Mouse (Mus musculus): ENCODE data around the gene Ghrl.
"Not testable (repeated sequence)": the region's sequence is repeated elsewhere in the genome, so short reads cannot be mapped to it uniquely, and the experiment has no call there.

The Ghrl gene

DNA sequence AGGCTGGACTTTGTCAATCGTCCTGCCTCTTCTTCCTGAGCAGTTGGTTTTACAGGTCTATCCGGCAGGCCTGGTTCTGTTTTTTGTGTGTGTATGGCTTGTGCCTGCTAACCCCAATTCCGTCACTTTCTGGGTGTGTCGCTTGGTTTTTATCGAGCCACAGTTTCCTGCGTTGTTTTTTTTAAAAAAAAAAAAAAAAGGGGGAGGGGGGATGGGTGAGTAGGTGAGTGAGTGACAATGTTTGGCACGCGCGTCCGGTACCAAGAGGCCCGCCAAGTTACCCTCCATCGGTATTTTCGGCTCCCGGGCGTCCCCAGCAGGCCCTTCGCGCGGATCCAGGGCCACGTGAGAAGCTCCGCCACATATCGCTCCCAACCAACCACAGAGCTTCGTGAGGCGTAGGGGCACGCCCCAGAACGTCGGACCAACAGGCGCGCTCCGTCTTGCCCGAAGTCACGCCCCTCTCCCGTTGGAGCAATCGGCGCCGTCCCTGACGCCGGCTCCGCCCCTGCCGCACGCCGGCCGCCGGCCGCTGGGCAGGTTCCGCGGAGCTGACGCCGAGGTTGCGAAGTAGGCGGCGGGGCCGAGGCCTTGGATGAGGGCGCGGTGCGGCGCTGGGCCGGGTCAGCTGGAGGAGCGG, 23.0 kb downstream of the Ghrl start, which contains the start of gene Tatdn2:
TSS of gene Tatdn2 (plus strand) at position 469 of the 640 bp plus-strand sequence.
- DNase-seq (ENCODE audit: low spot score) = peak; percentile 95

DNA sequence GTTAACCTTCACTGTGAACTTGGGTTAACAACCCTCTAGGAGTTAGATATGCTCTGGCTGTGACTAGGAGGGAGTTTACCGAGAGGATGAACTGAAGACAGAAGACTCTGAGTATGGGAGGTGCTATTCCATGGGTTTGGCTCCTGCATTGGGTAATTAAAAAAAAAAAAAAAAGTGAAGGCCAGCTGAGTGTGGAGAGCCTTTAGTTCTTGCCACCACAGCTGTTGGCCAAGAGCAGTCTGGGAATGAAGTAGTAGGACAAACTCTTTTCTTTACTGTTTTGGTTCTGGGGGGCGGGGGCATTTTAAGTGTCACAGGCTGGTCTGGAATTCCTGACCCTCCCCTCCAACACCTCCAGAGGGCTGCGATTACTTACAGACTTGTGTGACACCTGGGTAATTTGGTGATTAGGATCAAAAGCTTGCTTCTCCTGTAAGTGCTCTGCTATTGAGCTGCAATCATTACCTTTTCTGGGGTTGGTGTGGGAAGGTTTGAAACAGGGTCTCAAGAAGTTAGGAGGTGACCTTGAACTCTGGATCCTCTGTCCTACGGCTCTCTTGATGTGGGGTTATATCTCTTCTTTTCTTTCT, 23.8 kb downstream of the Ghrl start:
- no peak for DNase-seq (ENCODE audit: low spot score)

DNA sequence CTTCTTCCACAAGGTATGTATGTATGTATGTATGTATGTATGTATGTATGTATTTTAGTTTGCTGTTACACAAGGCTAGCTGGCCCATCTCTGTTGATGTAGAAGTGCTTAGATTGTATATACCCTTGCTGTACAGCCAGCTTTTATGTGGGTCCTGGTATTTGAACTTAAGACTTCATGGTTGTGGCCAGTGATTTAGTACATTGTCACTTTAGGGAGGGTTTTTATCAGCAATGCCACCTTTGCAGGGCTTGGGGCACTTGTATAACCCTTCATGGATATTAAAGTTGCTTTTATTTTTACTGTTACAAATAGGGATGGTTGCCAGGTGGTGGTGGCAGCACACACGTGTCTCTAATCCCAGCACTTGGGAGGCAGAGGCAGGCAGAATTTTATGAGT, 24.5 kb downstream of the Ghrl start:
- DNase-seq (ENCODE audit: low spot score) = no peak

DNA sequence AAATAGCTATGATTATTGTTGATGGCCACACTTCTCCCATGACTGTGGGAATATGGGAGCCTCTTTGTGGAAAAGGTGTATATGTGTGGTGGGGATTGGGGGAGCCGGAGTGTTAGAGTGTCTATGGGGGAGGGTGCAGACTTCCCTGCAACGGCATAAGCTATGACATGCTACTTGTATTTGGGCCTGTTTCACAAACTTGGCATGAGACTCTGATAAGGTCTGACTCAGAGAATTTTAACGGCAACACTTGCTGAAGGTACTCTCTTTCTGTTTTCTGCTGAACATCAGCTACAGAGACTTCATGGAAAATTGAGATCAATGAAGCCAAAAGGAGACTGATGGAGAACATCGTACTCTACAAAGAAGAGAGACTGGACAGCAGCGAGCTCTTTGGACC, 26.3 kb downstream of the Ghrl start:
- no peak for DNase-seq (ENCODE audit: low spot score)

DNA sequence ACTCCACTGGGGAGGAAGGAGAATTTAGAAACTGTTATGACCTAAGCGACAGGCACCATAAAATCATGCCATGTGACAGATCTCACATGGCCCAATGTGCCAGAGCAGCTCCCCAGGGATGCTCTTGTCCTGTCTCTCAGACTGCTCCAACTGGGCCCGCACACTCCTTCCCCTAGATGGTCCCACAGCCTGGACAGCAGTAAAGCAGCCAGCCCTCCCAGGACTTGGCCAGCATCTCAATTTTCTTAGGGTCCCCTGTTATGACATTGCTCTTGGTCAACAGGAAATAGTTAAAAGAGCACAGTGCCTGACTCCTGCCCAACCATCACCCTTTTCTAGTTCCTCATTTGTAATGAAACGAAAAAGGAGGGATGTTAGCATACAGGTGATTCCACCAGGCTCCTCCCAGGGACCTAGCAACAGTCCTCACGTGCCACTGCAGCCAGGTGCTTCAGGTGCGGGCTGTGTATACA, 27.0 kb downstream of the Ghrl start:
- DNase-seq (ENCODE audit: low spot score) = no peak

DNA sequence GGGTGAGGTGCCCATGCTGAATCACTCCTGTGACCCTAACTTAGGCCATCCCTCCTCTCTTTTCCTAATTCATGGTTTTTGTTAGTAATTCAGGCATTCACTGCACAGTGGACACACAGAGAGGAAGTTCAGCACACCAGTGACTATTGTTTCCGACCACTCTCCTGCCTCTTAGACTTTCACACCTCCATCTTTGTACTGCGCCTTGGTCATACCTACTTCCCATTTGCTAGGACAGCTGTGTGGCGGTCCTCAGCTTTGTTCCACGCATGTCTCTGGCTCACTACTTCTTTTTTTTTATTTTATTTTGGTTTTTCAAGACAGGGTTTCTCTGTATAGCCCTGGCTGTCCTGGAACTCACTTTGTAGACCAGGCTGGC, 28.6 kb downstream of the Ghrl start:
- no peak for DNase-seq (ENCODE audit: low spot score)

DNA sequence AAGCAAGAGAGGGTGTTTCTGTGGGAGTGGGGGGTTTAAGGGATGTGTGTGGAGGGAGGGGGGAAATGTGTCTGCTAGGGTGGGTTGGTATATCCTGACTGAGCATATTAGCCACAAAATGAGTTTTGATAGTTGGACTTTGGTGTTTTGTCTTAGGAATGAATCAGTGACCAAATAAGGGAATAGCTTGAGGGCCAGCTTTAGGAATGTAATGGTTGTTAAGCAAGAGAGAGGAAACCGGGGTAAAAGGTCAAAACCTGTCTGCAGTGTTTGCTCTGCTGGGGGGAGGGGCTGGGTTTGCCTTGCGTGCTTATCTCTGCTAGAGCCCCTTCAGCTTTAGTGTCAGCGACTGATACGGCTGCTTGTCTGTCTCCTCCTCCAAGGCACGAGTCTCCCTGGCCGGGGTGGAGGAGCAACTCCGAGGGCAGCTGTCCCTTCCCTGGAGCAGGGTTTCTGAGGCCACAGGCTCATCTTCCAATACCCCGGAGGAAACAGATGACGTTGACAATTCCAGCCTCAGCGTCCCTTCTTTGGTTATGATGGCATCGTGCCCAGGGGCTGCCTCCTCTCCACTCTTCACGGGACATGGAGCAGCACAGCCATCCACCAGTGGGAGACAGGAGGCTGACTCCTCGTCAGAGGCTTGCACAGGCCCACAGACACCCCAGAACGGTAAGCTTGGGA, 29.1 kb downstream of the Ghrl start:
- DNase-seq (ENCODE audit: low spot score) = no peak

DNA sequence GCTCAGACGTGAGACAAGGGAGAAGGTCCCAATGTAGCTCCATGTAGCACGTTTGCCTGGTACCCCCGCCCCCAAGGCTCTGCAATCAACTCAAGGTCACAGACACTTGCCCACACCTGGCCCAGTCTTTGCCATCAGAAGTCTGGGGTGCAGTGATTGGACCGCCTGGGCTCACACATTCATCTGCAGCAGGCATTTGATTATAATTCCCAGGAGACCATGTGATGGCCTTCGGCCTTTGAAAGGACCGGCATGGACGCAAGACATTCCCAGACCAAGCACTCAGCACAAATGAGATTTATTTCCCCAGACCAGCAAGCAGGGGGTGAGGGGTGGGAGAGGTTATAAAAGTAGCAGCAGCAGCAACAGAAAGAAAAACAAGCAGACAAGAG, 29.7 kb downstream of the Ghrl start:
- no peak for DNase-seq (ENCODE audit: low spot score)

DNA sequence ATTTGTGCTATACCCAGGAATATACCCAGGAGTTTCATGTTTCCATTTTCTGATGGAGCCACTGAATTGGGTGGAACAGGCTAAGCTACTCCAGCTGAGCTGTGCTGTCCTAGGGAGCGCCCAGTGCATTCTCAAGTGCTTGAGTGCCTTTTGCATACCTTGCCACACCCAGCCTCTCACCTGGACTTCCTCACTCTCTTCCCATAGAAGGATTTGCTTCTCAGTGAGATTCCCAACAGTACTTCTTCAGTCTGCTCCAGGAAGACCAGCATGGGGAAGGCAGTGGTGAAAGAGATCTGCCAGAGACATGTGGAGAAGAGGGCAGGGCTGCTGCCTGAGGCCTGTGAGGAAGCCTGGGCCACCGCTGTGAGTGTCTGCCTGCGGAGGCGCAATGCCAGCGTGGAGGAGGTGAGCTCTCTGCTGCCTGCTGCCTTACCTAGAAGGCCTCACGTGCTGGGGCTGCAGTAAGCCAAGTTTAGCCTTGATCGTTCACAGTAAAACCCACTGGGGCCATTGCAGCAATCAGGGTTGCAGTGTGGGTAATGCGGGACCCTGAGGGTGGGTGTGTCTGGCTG, 33.0 kb downstream of the Ghrl start:
- DNase-seq (ENCODE audit: low spot score) = no peak

DNA sequence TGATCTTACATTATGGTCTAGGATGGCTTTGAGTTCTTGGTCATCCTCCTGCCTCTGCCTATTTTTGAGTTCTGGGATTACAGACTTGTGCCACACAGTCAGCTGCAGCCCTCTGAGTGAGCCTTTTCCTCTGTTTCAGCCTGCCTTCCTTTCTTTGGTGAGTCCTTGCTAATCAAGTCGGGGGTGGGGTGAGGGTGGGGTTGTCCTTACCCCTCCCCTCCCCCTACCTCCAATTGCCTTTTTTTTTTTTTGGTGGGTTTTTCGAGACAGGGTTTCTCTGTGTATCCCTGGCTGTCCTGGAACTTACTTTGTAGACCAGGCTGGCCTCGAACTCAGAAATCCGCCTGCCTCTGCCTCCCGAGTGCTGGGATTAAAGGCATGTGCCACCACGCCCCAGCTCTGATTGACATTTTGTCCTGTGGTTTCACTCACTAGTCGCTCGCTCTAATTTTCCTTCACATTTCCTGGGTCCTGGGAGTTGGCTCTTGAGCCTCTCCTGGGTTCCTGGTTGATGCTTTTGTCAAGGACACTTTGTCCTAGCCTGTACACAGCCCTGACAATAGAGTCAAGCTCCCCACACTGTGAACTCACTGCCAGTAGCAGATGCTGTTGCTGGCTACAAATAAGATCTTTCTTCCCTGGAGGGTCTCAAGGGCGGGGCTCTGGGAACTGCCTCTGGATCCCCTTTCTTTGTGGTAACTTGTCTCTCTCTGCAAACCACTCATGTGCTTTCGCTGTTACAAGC, 36.4 kb downstream of the Ghrl start:
- DNase-seq (ENCODE audit: low spot score) = no peak

DNA sequence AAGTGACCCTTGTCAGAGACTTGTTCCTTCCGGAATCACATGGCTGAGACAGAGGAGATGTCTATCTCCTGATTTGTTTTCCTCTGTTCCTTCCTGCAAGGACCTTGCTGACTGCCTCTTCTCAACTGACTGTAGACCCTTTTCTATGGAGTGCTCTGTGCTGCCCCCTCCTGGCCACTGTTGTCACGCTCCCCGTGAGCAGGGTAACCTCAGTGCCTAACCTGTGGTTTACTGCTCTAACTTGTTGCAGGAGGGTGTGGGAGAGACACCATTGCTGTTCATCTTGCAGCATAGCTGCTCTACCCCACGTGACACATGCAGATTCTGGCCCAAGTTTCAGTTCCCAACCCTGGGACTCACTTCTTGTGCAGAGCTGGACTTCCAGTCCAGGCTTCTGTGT, 38.4 kb downstream of the Ghrl start:
- DNase-seq (ENCODE audit: low spot score) = peak; percentile 64

DNA sequence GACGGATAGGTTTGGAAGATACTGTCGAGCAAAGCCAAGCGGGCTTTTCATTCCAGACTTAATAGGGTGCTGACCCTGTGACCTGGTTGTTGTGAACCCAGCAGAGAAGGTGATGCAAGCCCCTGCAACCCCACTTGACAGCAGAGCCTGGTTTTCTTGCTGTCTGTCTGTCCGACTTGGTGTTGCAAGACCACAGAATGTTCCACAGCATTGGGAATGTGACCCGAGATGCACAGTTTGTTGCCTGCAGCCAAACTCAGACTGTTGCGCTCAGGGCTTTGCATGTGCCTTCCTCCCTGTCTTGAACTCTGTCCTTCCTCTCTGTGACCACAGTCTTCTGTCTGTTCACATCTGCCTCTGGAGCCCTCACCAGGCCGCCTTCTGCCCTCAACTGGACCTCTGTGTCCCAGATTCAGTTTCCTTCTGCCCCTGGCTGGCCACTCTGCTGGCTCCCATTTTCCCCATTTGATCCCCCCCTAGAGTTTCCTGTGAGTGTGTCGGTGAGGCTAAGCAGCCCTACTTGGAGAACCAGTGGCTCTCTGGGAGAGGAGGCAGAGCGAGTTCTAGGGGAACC, 39.6 kb downstream of the Ghrl start:
- no peak for DNase-seq (ENCODE audit: low spot score)

DNA sequence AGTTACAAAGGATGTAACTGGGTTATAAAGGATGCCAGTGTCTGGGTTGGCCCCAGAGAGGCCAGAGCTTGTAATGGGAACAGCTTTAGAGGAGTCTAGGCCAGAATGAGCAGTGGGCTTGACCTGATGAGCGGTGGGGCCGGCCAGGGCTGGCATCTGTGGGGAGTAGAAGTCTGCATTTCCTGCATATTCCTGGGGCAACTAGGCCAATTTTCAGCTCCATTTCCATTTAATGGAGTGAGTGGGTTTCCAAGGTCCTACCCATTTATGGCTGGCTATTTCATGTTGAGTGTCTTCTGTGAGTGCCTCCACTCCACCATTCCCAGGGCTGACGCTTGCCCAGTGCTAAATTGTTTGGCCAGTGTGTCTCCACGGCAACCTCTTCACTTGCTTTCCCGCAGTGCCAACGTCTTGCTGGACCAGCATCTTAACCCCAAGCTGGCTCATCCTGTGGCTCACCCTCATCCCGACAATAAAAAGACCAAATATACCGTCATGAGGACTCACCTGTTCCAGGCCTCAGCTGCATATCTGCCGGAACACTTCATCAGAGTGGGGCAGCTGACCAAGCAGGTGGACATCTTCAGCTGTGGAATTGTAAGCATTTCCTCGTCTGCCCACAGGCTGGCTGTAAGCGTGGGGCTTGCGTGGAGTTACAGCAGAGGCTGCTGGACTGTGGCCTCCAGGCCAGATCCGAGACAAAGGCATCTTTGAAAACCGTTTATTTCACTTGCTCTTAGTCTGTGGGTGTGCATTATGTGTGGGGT, 41.3 kb downstream of the Ghrl start:
- no peak for DNase-seq (ENCODE audit: low spot score)

DNA sequence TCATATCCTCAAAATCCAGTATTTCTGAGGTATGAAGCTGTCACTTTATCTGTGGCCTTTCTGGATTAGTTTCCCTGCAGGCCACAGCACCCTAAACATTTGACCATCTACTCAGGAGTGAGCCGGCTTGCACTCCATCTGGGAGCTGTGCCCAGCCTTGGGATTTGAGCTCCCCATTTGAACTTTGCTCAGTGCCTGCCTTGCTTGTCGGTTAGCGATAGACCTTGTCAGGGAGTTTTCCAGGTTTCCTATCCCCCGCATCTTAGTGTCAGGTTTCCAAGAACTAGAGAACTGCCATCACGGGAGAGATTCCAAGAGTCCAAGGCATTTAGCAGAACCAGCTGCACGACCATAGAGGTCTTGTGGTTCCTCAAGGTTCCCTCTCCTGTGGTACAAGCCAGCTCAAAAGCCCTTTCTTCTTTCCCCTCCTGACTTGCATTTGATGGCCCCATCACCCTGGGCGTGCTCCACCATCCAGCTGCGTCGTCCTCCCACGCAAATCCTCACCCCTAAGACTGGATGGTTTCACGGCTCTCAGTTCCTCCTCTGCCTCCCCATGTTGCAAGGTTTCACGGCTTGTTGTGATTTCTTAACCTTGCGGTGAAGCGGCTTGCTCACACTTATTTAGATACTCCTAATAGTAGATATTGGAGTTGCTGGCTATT, 42.5 kb downstream of the Ghrl start:
- DNase-seq (ENCODE audit: low spot score) = no peak

DNA sequence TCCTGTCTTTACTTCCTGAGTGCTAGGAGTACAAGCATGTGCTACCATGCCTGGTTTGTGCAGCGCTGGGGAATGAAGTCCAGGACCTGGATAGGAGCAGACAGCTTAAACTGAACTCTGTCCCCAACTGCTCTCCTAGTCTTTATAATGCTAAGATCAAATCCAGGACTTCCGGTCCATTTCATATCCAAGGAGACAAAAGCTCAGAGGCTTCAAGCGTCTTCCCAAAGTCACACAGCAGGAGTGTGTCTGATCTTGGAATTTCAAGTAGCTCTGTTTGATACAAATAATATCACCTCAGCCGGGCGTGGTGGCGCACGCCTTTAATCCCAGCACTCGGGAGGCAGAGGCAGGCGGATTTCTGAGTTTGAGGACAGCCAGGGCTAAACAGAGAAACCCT, 43.7 kb downstream of the Ghrl start:
- no peak for DNase-seq (ENCODE audit: low spot score)

DNA sequence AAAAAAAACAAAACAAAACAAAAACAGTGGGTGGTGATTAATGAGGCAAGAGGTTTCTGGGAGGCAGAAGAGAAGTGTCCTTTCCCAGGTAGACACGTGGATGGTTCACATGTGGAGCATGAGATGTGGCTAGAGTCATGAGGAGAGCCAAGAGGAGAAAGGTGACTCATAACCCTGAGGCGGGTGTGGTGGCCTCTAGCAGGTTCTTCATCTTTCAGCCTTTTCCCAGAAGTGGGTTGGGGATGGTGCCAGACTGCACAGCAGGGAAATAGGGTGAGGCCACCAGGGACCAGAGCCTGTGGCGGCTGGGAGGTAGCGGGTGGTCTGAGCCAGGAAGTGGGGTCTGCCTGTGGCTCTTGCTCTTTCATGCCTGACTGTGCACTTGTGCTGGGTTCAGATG, 44.4 kb downstream of the Ghrl start:
- no peak for DNase-seq (ENCODE audit: low spot score)

DNA sequence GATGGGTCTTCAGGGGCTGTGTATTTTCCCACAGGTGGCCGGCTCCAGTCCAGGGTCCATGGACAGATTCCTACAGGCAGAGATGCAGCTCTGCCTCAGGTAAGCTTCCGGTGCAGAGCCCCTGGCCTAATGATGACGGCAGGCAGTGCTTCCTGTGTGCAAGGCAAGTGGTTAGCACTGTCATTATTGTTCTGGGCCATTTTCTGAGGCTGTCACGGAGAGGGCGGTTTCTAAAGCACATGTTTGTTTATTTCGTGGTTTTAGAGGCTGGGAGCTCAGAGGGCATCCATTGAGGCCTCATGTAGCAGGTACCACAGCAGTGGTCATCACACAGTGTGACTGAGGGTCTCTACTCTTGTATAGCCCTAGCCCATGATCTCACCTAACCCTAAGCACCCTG, 46.7 kb downstream of the Ghrl start:
- no peak for DNase-seq (ENCODE audit: low spot score)

DNA sequence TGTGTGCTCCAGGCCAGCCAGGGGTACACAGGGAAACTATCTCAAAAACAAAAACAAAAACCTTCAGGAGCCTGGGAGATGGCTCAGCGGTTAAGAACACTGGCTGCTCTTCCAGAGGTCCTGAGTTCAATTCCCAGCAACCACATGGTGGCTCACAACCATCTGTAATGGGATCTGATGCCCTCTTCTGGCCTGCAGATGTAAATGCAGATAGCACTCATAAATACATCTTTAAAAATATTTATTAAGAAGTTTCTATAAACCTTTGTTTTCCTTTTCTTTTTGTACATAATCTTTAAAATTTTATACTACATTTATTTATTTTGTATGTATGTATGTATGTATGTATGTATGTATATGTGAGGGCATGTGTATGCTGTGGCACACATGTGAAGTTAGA, 47.7 kb downstream of the Ghrl start:
- not testable (repeated sequence) for DNase-seq (ENCODE audit: low spot score)

DNA sequence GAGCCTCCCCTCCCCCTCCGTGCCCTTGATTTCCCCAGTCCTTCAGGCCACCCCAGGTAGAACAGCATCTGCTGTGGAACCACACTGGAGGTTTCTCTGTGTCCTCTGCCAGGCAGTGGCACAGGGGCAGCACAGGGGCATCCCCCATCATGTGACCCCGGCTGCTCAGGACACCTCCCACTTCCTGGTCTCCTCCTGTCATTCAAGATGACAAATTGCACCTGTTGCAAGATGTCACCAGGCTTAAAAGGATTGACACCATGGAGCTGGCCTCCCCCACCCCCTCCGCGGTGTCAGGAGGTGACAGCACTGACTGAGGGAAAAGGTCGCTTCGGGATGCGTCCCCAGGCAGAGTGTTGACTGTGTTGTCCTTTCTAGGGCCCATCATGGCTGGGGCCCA, 49.9 kb downstream of the Ghrl start:
- no peak for DNase-seq (ENCODE audit: low spot score)

DNA sequence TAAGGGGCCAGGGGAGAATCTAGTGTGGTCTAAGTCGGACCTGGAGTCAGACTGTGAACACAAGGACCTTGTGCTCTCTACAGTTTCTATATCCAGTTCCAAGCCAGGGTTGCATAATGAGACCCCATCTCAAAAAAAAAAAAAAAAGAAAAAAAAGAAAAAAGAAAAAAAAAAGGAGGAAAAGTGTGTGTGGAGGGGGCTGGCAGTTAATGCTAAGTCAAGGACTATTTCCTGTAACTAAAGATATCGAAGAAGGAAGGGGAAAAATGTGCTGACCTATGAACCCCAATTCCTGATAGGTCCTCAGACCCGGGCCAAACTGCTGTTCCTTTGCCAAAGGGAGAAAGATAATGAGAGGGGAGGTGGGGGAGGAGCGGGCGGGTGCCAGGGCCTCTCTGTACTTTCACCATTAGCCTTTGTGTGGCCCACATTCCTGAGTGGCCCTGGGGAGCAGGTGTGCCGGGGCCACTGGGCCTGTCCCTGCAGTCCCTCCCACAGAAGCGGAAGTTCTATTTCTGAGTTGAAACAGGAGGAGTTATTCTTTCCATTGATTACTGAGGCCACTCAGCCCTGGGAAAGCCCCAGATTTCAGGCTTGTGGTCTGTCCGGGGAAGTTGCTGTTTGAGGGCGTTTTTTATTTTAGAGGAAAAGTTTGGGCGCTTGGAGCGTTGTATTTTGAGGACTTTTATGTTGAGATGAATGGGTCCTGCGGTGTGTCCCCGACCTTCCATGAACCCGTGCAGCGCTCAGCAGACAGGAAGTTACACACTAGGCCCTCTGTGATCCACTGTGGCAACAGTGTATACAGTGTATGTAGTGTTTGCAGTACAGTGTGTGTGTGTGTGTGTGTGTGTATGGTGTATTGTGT, 51.2 kb downstream of the Ghrl start:
- DNase-seq (ENCODE audit: low spot score) = no peak
